Comparison of ENCODE assay signal across 17 mouse cellular contexts in the genomic region with DNA sequence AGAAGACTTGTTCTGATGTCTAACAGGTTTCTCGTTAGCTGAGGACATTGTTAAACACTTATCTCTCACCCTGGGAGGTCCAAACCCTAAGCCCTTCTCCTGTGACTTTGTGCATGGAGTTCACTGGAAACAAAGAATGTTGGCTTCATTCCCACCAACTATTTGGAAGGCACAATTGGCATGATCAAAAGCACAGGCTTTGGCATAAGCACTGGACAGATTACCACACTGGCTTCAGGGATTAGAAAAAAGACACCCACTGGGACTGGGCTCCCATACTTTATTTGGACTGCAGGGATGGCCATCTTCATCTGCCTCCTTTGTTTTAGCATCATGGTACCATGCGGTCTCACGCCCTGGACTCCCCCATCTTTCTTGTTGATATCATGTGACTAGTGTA.
DNase-seq lines count a peak whose midpoint lies in the region; ATAC-seq lines count a peak whose summit lies in the region.
"Had no signal": no experiment of that assay in that cellular context is flagged by ENCODE, and none has a peak within 500 bp of the region (broad histone marks: within the 10 kb centered on the region; RNA-seq: fewer than 3 reads in every experiment).

No protein-coding gene starts in this region.

- no peak overlapping the region for H3K27ac ChIP-seq in lung, embryonic 16.5 days (ENCODE audit: low read length)
- H3K27ac ChIP-seq: embryonic facial prominence, embryonic 15.5 days; forebrain, embryonic 15.5 days; hindbrain, embryonic 15.5 days had no signal

- peaks cover 12% of the 10 kb centered on the region for H3K4me1 ChIP-seq in lung, embryonic 16.5 days (replicated peaks; ENCODE audit: control insufficient read depth, insufficient read depth, low read length)
- H3K4me1 ChIP-seq: embryonic facial prominence, embryonic 15.5 days; forebrain, embryonic 15.5 days; hindbrain, embryonic 15.5 days had no signal

- no peak overlapping the region for H3K4me2 ChIP-seq in lung, embryonic 16.5 days (ENCODE audit: low read depth, low read length)
- H3K4me2 ChIP-seq: embryonic facial prominence, embryonic 15.5 days; forebrain, embryonic 15.5 days; heart, embryonic 12.5 days; hindbrain, embryonic 15.5 days had no signal

- H3K4me3 ChIP-seq in lung, embryonic 16.5 days (ENCODE audit: low read length), result no peak overlapping the region
- H3K4me3 ChIP-seq: embryonic facial prominence, embryonic 15.5 days; erythroblast, embryonic 14.5 days; forebrain, embryonic 15.5 days; heart, embryonic 12.5 days; hindbrain, embryonic 15.5 days had no signal

- WGBS in lung, embryonic 16.5 days, result 71% methylated on average over 3 of the region's 3 CpGs

- 0 out of 2 replicates have a peak, but pooled peaks have one; percentile 16 for ATAC-seq in lung, embryonic 16.5 days (ENCODE audit: low read depth)
- ATAC-seq: forebrain, embryonic 15.5 days had no signal

- H3K36me3 ChIP-seq in lung, embryonic 16.5 days (ENCODE audit: control insufficient read depth, insufficient read depth, low read length), result no peaks in the 10 kb centered on the region
- H3K36me3 ChIP-seq: embryonic facial prominence, embryonic 15.5 days; forebrain, embryonic 15.5 days; heart, embryonic 12.5 days; hindbrain, embryonic 15.5 days had no signal

- peak; percentile 15 to 27 for DNase-seq in cerebellum, postnatal 10 days
- DNase-seq in cerebellum, postnatal 25 days, result no peak
- DNase-seq in lung, postnatal 25 days (ENCODE audit: low spot score), result no peak
- peak; percentile 55 for DNase-seq in Muller cell, postnatal 12 days (ENCODE audit: inconsistent ontology term)
- peak; percentile 38 for DNase-seq in skeletal muscle tissue, adult 2 months (ENCODE audit: low read depth, low spot score)
- DNase-seq: adrenal gland, postnatal 25 days; cerebellum, adult 18-20 months; cerebellum, adult 9-11 months; embryo, embryonic 11 days; gastrocnemius, postnatal 36 days; heart, adult 18-20 months had no signal

- no peaks in the 10 kb centered on the region for H3K27me3 ChIP-seq in lung, embryonic 16.5 days (ENCODE audit: control insufficient read depth, insufficient read depth, low read depth, low read length)
- H3K27me3 ChIP-seq: embryonic facial prominence, embryonic 15.5 days; forebrain, embryonic 15.5 days; heart, embryonic 12.5 days; hindbrain, embryonic 15.5 days had no signal

- no peak overlapping the region for H3K9ac ChIP-seq in lung, embryonic 16.5 days (ENCODE audit: low read length)
- H3K9ac ChIP-seq: embryonic facial prominence, embryonic 15.5 days; forebrain, embryonic 15.5 days; heart, embryonic 12.5 days; hindbrain, embryonic 15.5 days had no signal

- no peaks in the 10 kb centered on the region for H3K9me3 ChIP-seq in lung, embryonic 16.5 days (ENCODE audit: control insufficient read depth, low read length)
- H3K9me3 ChIP-seq: embryonic facial prominence, embryonic 15.5 days; forebrain, embryonic 15.5 days; heart, embryonic 12.5 days; hindbrain, embryonic 15.5 days had no signal

Comparison
In these comparisons a context has a peak if more than half of its experiments do, and no peak if none do; other contexts are left out.
1. DNase-seq: peak in cerebellum, postnatal 10 days (2 of 2), Muller cell, postnatal 12 days (single experiment) and skeletal muscle tissue, adult 2 months (single experiment); none in cerebellum, postnatal 25 days (0 of 2) and lung, postnatal 25 days (single experiment).